Comparison of ENCODE assay signal across 8 mouse cellular contexts in genomic region chr5:138948031-138948980, GRCm38 (mm10). TPM values are rescaled to one million over a fixed set of nuclear protein-coding genes. Genes with fewer than 3 reads are reported as not detected.
DNase-seq lines count a peak whose midpoint lies in the region; ATAC-seq lines count a peak whose summit lies in the region.

No protein-coding gene starts in this region.

- 34% methylated on average over 13 of the region's 13 CpGs for WGBS in forebrain, embryonic 12.5 days

- H3K4me1 ChIP-seq in forebrain, embryonic 12.5 days = peaks cover 27% of the 10 kb centered on the region

- no peaks in the 10 kb centered on the region for H3K36me3 ChIP-seq in forebrain, embryonic 12.5 days (replicated peaks)

- H3K4me2 ChIP-seq in forebrain, embryonic 12.5 days = peak overlapping the region; percentile 30

- no peaks in the 10 kb centered on the region; the same call in 1 of the 2 replicates for H3K27me3 ChIP-seq in forebrain, embryonic 12.5 days

- intact Hi-C loops in heart, postnatal 14 days (cut with DNase I) = no loop called here

- no peak overlapping the region for H3K4me3 ChIP-seq in forebrain, embryonic 12.5 days (replicated peaks)

- peak; percentile 80; the same call in 1 of the 2 replicates for ATAC-seq in forebrain, embryonic 12.5 days (ENCODE audit: low FRiP score)
- ATAC-seq in activated CD4-positive, CD25-positive, alpha-beta regulatory T cell, adult 4 months = no peak

- no peaks in the 10 kb centered on the region for H3K9me3 ChIP-seq in forebrain, embryonic 12.5 days

- peak overlapping the region; percentile 68 for H3K27ac ChIP-seq in forebrain, embryonic 12.5 days

- H3K9ac ChIP-seq in forebrain, embryonic 12.5 days = no peak overlapping the region

- peak; percentile 67 for DNase-seq in right cerebral cortex, postnatal 14 days
- no peak for DNase-seq in right cerebral cortex, adult 18-20 months
- peak; percentile 70 to 74 for DNase-seq in heart, postnatal 14 days
- peak; percentile 80 for DNase-seq in kidney, postnatal 14 days
- peak; percentile 51 for DNase-seq in retina, embryonic 14.5 days (ENCODE audit: low spot score)
- no peak for DNase-seq in thymus, postnatal 36 days

RNA-seq across cellular contexts. Expression of gene Pdgfa, which starts 48.9 kb away (rescaled TPM):
- 8.5 and 10.5 TPM in 2 replicates for polyA plus RNA-seq in forebrain, embryonic 12.5 days (2016; fragmentation: Nextera tagmentation; extraction: Ambion mirVana)
- 10 to 100 TPM; 25.6 to 27.9 TPM for total RNA-seq in heart, postnatal 14 days (2021)
- not detected for polyA plus RNA-seq in activated CD4-positive, CD25-positive, alpha-beta regulatory T cell, adult 4 months (2017; shearing (Covaris generic))

Comparison
In these comparisons a context has a peak if more than half of its experiments do, and no peak if none do; other contexts are left out.
1. DNase-seq: peak in right cerebral cortex, postnatal 14 days (single experiment), heart, postnatal 14 days (2 of 2), kidney, postnatal 14 days (single experiment) and retina, embryonic 14.5 days (single experiment); none in right cerebral cortex, adult 18-20 months (single experiment) and thymus, postnatal 36 days (0 of 2).